Mouse (Mus musculus): ENCODE results near the gene Me3. TPM values are rescaled to one million over a fixed set of nuclear protein-coding genes. Genes with fewer than 3 reads are reported as not detected.
"Not testable (repeated sequence)": the region's sequence is repeated elsewhere in the genome, so short reads cannot be mapped to it uniquely, and the experiment has no call there.

Gene Me3
- polyA plus RNA-seq, 1 experiment from 2014 or later, result 1.1 TPM

DNA sequence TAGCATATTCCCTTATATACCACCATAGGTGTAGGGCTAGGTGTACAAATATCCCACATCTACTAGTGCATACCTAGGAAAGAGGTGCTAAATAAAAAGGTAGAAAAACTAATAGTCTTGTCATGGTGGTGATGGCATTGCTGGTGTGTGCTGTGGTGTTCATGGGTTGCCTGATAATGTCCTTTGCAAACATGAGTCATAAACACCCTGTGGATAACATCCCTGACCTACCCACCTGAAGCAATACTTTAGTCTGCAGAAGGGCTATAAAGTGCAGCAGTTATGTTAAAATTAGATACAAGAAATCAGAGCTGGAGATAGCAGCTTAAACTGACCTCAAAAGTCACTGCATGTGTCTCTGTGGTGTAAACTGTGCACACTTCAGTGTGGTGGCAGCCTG, 80.9 kb downstream of the Me3 start:
- H3K27ac ChIP-seq, result no peak overlapping the region
- H3K4me2 ChIP-seq (replicated peaks), result no peak overlapping the region
- H3K4me1 ChIP-seq, result peaks cover 7% of the 10 kb centered on the region; the same call in 1 of the 2 replicates
- no peaks in the 10 kb centered on the region for H3K27me3 ChIP-seq
- H3K4me3 ChIP-seq, result no peak overlapping the region
- no peak overlapping the region for H3K9ac ChIP-seq
- H3K9me3 ChIP-seq, result no peaks in the 10 kb centered on the region
- H3K36me3 ChIP-seq, result no peaks in the 10 kb centered on the region
- ATAC-seq (ENCODE audit: low FRiP score, low read depth), result no peak

DNA sequence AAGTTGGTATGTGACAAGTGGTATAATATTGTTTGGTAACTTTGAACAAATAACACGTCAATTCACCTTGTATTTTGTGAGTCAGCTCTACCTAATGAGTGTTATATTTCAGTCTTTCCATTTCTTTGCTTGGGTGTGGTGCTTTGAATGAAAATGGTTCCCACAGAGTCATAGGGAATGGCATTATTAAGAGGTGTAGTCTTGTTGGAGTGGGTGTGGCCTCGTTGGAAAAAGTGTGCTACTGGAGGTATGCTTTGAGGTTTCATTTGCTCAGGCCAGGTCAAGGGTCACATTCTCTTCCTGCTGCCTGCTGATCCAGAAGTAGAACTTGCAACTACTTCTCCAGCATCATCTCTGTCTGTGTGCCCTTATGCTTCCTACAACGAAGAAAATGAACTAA, 84.0 kb downstream of the Me3 start:
- Histone ChIP-seq H3K9me3 (no peaks in the 10 kb centered on the region), H3K9ac (no peak overlapping the region), H3K27ac (no peak overlapping the region), H3K4me3 (no peak overlapping the region), H3K4me1 (peaks cover 7% of the 10 kb centered on the region; the same call in 1 of the 2 replicates), H3K4me2 (replicated peaks) (no peak overlapping the region), H3K27me3 (no peaks in the 10 kb centered on the region), H3K36me3 (no peaks in the 10 kb centered on the region)
- no peak for ATAC-seq (ENCODE audit: low FRiP score, low read depth)
- WGBS, result 82% methylated on average over 3 of the region's 3 CpGs

DNA sequence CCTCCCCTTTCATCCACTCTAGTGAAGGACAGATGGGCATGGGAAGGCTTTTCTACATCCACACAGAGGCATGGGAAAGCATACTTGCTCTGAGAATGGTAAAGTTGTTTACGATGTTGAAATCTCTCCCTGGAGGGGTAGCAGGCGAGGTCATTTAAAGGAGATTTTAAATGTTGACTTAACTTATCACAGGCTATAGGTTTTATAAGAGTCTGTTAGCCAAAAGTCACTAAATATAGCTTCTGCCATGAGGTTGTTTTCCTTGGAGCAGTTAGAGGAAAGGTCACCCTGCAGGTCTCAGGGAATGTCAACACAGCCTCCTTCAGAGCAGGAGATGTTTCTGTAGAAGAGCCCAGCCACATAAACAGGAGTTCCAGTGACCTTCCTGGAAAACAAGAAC, 85.3 kb downstream of the Me3 start:
- no peak overlapping the region for H3K9ac ChIP-seq
- no peak overlapping the region for H3K4me2 ChIP-seq (replicated peaks)
- WGBS, result 30% methylated on average over 2 of the region's 2 CpGs
- H3K36me3 ChIP-seq, result no peaks in the 10 kb centered on the region
- no peak for ATAC-seq (ENCODE audit: low FRiP score, low read depth)
- H3K4me3 ChIP-seq, result no peak overlapping the region
- H3K27ac ChIP-seq, result no peak overlapping the region
- no peaks in the 10 kb centered on the region for H3K9me3 ChIP-seq
- peaks cover 7% of the 10 kb centered on the region; the same call in 1 of the 2 replicates for H3K4me1 ChIP-seq
- H3K27me3 ChIP-seq, result no peaks in the 10 kb centered on the region

DNA sequence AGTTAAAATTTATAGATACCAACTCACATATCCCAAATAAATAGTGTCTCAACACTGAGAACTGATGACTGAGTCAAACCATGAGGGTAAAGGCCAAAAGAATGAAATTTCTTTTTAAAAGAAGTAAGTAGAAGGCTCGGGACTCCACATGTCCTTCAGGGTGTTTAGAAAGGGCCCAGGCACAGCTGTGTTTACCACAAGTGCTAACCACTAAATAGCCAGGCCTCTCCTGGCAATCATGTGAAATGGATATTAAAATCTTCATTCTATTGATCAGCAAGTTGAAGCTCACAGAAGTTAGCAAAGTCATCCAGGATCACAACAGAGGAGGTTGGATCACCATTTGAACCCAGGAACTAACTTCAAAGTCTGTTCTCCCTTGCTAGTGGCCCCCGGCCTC, 86.1 kb downstream of the Me3 start:
- Histone ChIP-seq H3K9me3 (no peaks in the 10 kb centered on the region), H3K4me2 (replicated peaks) (no peak overlapping the region)
- ATAC-seq (ENCODE audit: low FRiP score, low read depth), result no peak

GRCm38 (mm10) chr7:89720256-89720655, 88.1 kb downstream of the Me3 start:
- Histone ChIP-seq H3K9ac (no peak overlapping the region), H3K4me3 (no peak overlapping the region), H3K4me2 (replicated peaks) (no peak overlapping the region), H3K27me3 (no peaks in the 10 kb centered on the region), H3K4me1 (peaks cover 7% of the 10 kb centered on the region; the same call in 1 of the 2 replicates), H3K27ac (no peak overlapping the region), H3K9me3 (no peaks in the 10 kb centered on the region), H3K36me3 (no peaks in the 10 kb centered on the region)
- no peak for ATAC-seq (ENCODE audit: low FRiP score, low read depth)
- 82% methylated on average over 2 of the region's 2 CpGs for WGBS

More for the DNA sequence above, 86.1 kb downstream of the Me3 start:
- Histone ChIP-seq H3K4me1 (peaks cover 7% of the 10 kb centered on the region; the same call in 1 of the 2 replicates), H3K27ac (no peak overlapping the region), H3K9ac (no peak overlapping the region), H3K36me3 (no peaks in the 10 kb centered on the region), H3K4me3 (no peak overlapping the region), H3K27me3 (no peaks in the 10 kb centered on the region)
- WGBS, result 73% methylated on average over 2 of the region's 2 CpGs

DNA sequence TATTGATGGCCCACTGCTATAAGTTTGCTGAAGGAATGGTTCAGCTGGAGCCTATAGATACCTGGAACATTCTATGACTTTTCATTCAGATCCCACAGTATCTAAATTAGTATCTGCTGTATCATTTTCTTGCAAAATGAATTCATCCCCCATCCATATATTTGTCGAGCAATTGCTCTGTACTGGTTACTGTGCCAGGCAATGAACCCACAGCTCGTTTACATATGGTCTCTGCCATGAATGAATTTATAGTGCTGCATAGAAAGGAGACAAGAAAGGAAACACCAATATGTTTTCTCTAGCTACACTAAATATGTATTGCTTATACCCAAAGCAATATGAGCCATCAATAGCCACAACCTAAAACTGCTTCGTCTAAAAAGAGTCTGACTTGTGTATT, 94.5 kb downstream of the Me3 start:
- H3K9me3 ChIP-seq, result no peaks in the 10 kb centered on the region
- no peaks in the 10 kb centered on the region for H3K4me1 ChIP-seq
- H3K4me3 ChIP-seq, result no peak overlapping the region
- no peaks in the 10 kb centered on the region for H3K36me3 ChIP-seq
- 79% methylated on average over 3 of the region's 3 CpGs for WGBS
- no peak overlapping the region for H3K27ac ChIP-seq
- H3K4me2 ChIP-seq (replicated peaks), result no peak overlapping the region
- no peaks in the 10 kb centered on the region for H3K27me3 ChIP-seq
- ATAC-seq (ENCODE audit: low FRiP score, low read depth), result no peak
- no peak overlapping the region for H3K9ac ChIP-seq

- no peaks in the 10 kb centered on the region for H3K9me3 ChIP-seq
- WGBS, result 78% methylated on average over 1 of the region's 1 CpGs
- no peak overlapping the region for H3K27ac ChIP-seq
- H3K4me3 ChIP-seq, result no peak overlapping the region
- H3K27me3 ChIP-seq, result no peaks in the 10 kb centered on the region
- H3K4me2 ChIP-seq (replicated peaks), result no peak overlapping the region
- H3K9ac ChIP-seq, result no peak overlapping the region
- H3K4me1 ChIP-seq, result no peaks in the 10 kb centered on the region
- H3K36me3 ChIP-seq, result no peaks in the 10 kb centered on the region
- ATAC-seq (ENCODE audit: low FRiP score, low read depth), result no peak
Observed at GRCm38 (mm10) chr7:89727615-89728014, 95.4 kb downstream of the Me3 start.

DNA sequence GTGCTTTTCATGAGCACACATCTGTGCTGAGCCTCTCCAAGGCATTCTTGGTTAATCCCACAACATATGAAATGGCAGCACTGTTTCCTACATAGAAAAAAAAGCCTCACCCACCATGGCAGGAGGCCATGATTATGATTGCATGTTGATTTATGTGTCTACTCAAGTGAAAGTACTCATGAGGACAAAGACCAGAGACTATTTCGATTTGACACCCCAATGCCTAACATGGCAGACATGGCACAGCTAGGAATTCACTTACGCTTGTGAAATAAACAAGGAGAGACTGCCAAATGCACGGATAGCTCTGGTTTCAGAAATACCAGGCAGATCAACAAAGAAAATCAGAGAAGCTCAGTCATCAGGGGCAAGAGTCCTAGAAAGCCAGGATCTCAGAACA, 96.2 kb downstream of the Me3 start:
- H3K4me3 ChIP-seq, result no peak overlapping the region
- 83% methylated on average over 3 of the region's 3 CpGs for WGBS
- H3K9ac ChIP-seq, result no peak overlapping the region
- no peak overlapping the region for H3K4me2 ChIP-seq (replicated peaks)
- no peaks in the 10 kb centered on the region for H3K9me3 ChIP-seq
- H3K4me1 ChIP-seq, result no peaks in the 10 kb centered on the region
- H3K27me3 ChIP-seq, result no peaks in the 10 kb centered on the region
- H3K36me3 ChIP-seq, result no peaks in the 10 kb centered on the region
- no peak overlapping the region for H3K27ac ChIP-seq
- no peak for ATAC-seq (ENCODE audit: low FRiP score, low read depth)

GRCm38 (mm10) chr7:89730514-89730913, 98.3 kb downstream of the Me3 start:
- Histone ChIP-seq H3K9ac (no peak overlapping the region), H3K9me3 (no peaks in the 10 kb centered on the region), H3K4me2 (replicated peaks) (no peak overlapping the region), H3K36me3 (no peaks in the 10 kb centered on the region), H3K27ac (no peak overlapping the region), H3K4me3 (no peak overlapping the region), H3K4me1 (no peaks in the 10 kb centered on the region), H3K27me3 (no peaks in the 10 kb centered on the region)
- 65% methylated on average over 2 of the region's 2 CpGs for WGBS
- no peak for ATAC-seq (ENCODE audit: low FRiP score, low read depth)

DNA sequence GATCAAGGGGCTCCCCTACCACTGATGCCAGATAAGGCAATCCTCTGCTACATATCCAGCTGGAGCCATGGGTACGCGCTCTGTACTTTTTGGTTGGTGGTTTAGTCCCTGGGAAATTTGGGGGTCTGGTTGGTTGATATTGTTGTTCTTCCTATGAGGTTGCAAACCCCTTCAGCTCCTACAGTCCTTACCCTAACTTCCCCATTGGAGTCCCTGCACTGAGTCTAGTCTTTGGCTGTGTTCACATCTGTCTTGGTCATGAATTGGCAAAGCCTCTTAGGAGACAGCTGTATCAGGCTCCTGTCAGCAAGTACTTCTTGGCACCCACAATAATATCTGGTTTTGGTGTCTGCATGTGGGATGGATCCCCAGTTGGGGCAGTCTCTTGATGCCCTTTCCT, 98.9 kb downstream of the Me3 start:
- not testable (repeated sequence) for H3K36me3 ChIP-seq; H3K27me3 ChIP-seq; H3K4me2 ChIP-seq (replicated peaks); H3K4me3 ChIP-seq; H3K27ac ChIP-seq; H3K4me1 ChIP-seq; H3K9me3 ChIP-seq; ATAC-seq (ENCODE audit: low FRiP score, low read depth); H3K9ac ChIP-seq
- 100% methylated on average over 2 of the region's 2 CpGs for WGBS

DNA sequence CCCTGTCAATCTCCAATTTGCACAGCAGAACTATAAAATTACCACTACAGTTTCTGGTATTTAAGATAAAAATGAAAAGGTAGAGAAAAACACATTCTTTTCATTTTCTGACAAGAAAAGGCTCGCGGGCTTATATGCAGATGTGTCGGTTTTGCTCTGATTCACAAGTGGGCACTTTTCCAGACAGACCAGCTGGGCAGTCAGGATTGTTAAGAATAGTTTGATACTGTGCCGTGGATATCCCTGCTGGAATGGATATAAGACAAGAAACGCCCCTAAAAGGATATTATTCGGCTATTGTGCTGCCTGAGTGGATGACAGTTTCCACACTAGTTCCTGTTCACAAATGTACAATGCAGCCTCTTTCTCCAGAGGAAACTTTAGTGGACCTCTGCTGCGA, 116.2 kb downstream of the Me3 start:
- Histone ChIP-seq H3K4me1 (peaks cover 28% of the 10 kb centered on the region), H3K36me3 (no peaks in the 10 kb centered on the region), H3K9me3 (no peaks in the 10 kb centered on the region; the same call in 1 of the 2 replicates), H3K27me3 (no peaks in the 10 kb centered on the region), H3K4me2 (replicated peaks) (no peak overlapping the region), H3K9ac (no peak overlapping the region), H3K4me3 (no peak overlapping the region), H3K27ac (no peak overlapping the region)
- WGBS, result 51% methylated on average over 7 of the region's 7 CpGs
- no peak; the same call in 1 of the 2 replicates for ATAC-seq (ENCODE audit: low FRiP score, low read depth)

GRCm38 (mm10) chr7:89749183-89749582, 117.0 kb downstream of the Me3 start:
- 63% methylated on average over 2 of the region's 2 CpGs for WGBS

GRCm38 (mm10) chr7:89766678-89767508, 134.7 kb downstream of the Me3 start:
- H3K27me3 ChIP-seq, result no peaks in the 10 kb centered on the region
- H3K27ac ChIP-seq, result no peak overlapping the region
- peaks cover 26% of the 10 kb centered on the region for H3K4me1 ChIP-seq
- no peak overlapping the region for H3K4me3 ChIP-seq
- 79% methylated on average over 5 of the region's 5 CpGs for WGBS
- no peak overlapping the region for H3K9ac ChIP-seq
- no peaks in the 10 kb centered on the region for H3K9me3 ChIP-seq
- ATAC-seq (ENCODE audit: low FRiP score, low read depth), result no peak
- no peak overlapping the region for H3K4me2 ChIP-seq (replicated peaks)
- H3K36me3 ChIP-seq, result no peaks in the 10 kb centered on the region

More at GRCm38 (mm10) chr7:89749183-89749582, 117.0 kb downstream of the Me3 start:
- H3K9me3 ChIP-seq, result no peaks in the 10 kb centered on the region; the same call in 1 of the 2 replicates
- ATAC-seq (ENCODE audit: low FRiP score, low read depth), result no peak
- no peak overlapping the region for H3K4me2 ChIP-seq (replicated peaks)
- no peak overlapping the region for H3K4me3 ChIP-seq
- H3K27ac ChIP-seq, result no peak overlapping the region
- no peaks in the 10 kb centered on the region for H3K36me3 ChIP-seq
- no peaks in the 10 kb centered on the region for H3K27me3 ChIP-seq
- no peak overlapping the region for H3K9ac ChIP-seq
- peaks cover 28% of the 10 kb centered on the region for H3K4me1 ChIP-seq
